Mouse (Mus musculus): Measurements from ENCODE around the gene Itpa.

Itpa gene

GRCm38 (mm10) chr2:130724369-130724768 is 57.0 kb downstream of the Itpa start:
- DNase-seq (ENCODE audit: low read depth in 2 of 2, low spot score in 2 of 2), result no peak

- DNase-seq (ENCODE audit: low read depth in 2 of 2, low spot score in 2 of 2), result no peak
These were observed 60.3 kb downstream of the Itpa start for GRCm38 (mm10) chr2:130727752-130728151.

GRCm38 (mm10) chr2:130728906-130729585 is 61.6 kb downstream of the Itpa start:
- DNase-seq (ENCODE audit: low read depth in 2 of 2, low spot score in 2 of 2), result no peak

- no peak for DNase-seq (ENCODE audit: low read depth in 2 of 2, low spot score in 2 of 2)
These were observed 63.3 kb downstream of the Itpa start for GRCm38 (mm10) chr2:130730746-130731145.

Data from CD8-positive naive resting alpha-beta T cell, adult 2 months (primary cell).